Mouse (Mus musculus): ENCODE data around the gene Gm10961. TPM values are rescaled to one million over a fixed set of nuclear protein-coding genes. Genes with fewer than 3 reads are reported as not detected.

Gm10961 gene
- not detected for polyA plus RNA-seq (2014; fragmentation: Illumina TruSeq; extraction: RNeasy Lipid Tissue Mini Kit (QIAGEN cat#74804))

GRCm38 (mm10) chr3:107630682-107631522 lies at the start of gene Gm10961:
TSS of gene Gm10961 (plus strand) at chr3:107631322.

DNA sequence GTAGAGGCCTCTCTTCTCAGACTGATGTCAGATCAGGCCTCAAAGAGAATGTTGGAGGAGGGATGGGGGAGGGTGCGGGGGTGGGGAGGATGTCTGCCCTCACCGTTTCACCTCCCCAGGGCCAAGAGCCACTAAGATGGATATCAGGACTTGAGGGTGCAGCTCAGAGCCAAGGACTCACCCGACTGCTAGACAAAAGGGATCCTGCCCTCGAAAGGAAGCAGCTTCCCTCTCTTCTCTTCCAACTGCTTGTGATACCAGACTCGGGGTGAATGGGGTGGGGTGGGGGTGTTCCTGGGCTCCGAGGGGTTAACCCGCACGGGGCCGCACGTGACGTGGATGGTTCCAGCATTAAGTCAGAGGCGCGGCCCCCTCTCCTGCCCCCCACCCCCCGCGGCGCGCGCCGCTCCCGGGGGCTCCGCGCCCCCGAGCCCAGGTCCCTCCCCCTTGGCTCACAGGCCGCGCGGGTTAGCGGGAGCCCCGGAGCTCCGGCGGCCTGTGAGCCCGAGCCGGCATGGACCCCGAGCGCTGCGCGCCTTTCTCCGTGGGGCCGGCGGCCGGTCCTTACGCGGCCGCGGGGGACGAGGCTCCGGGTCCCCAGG lies 36.4 kb upstream of the Gm10961 start, which contains the start of gene Alx3:
Gene Alx3 (plus strand): TSS at position 370 of the 602 bp plus-strand sequence.

GRCm38 (mm10) chr3:107631523-107631958 lies 419 bp downstream of the Gm10961 start, which contains the start of gene Strip1:
TSS of gene Strip1 (minus strand) at chr3:107631694.

Other genes starting within 250 kb of the Gm10961 start
- gene Kcnc4, start 171.8 kb upstream of the Gm10961 start, polyA plus RNA-seq (2014; fragmentation: Illumina TruSeq; extraction: RNeasy Lipid Tissue Mini Kit (QIAGEN cat#74804)): not detected
- gene Slc6a17, start 113.3 kb upstream of the Gm10961 start, polyA plus RNA-seq (2014; fragmentation: Illumina TruSeq; extraction: RNeasy Lipid Tissue Mini Kit (QIAGEN cat#74804)): 1.1 TPM
- not detected for gene Ubl4b, start 76.2 kb upstream of the Gm10961 start, polyA plus RNA-seq (2014; fragmentation: Illumina TruSeq; extraction: RNeasy Lipid Tissue Mini Kit (QIAGEN cat#74804))
- gene Alx3, start 36.3 kb upstream of the Gm10961 start, polyA plus RNA-seq (2014; fragmentation: Illumina TruSeq; extraction: RNeasy Lipid Tissue Mini Kit (QIAGEN cat#74804)): not detected
- 5.2 TPM for gene Strip1, start 372 bp downstream of the Gm10961 start, polyA plus RNA-seq (2014; fragmentation: Illumina TruSeq; extraction: RNeasy Lipid Tissue Mini Kit (QIAGEN cat#74804))
- 303 TPM for gene Ahcyl1, start 65.2 kb downstream of the Gm10961 start, polyA plus RNA-seq (2014; fragmentation: Illumina TruSeq; extraction: RNeasy Lipid Tissue Mini Kit (QIAGEN cat#74804))
- 10.7 TPM for gene Csf1, start 129.1 kb downstream of the Gm10961 start, polyA plus RNA-seq (2014; fragmentation: Illumina TruSeq; extraction: RNeasy Lipid Tissue Mini Kit (QIAGEN cat#74804))
- 0.31 TPM for gene Eps8l3, start 245.9 kb downstream of the Gm10961 start, polyA plus RNA-seq (2014; fragmentation: Illumina TruSeq; extraction: RNeasy Lipid Tissue Mini Kit (QIAGEN cat#74804))

All from ovary, adult 10 weeks (tissue).